Mouse (Mus musculus) intestine, embryonic 14.5 days (tissue): ENCODE measurements around the gene Camkmt. TPM values are rescaled to one million over a fixed set of nuclear protein-coding genes. Genes with fewer than 3 reads are reported as not detected.

Source experiments
- ATAC-seq: fragments of 200-750 bp; cut with Nextera tagmentation; replicated peaks from 2 replicates; pipeline ENCODE4 v1.8.0; 2017; ENCODE audit warnings: low read depth, moderate number of reproducible peaks, moderate TSS enrichment, moderate library complexity; ENCODE audit not compliant: low FRiP score, low TSS enrichment
- DNase-seq: peaks from one replicate; pipeline ENCODE4 v3.0.0-alpha.2; 2018; ENCODE audit warnings: low spot score
- H3K27ac ChIP-seq: fragments of 300-500 bp; sonication (generic); 2 replicates; pipeline ENCODE4 v1.5.1; 2014; ENCODE audit warnings: low read depth, mild to moderate bottlenecking, control low read depth
- H3K27me3 ChIP-seq: fragments of 300-500 bp; sonication (generic); replicated peaks from 2 replicates; pipeline ENCODE4 v1.6.1; 2014; ENCODE audit warnings: low read length, control low read depth; ENCODE audit not compliant: control insufficient read depth, insufficient read depth
- H3K36me3 ChIP-seq: fragments of 300-500 bp; sonication (generic); 2 replicates; pipeline ENCODE4 v1.6.1; 2014; ENCODE audit warnings: low read length, control low read depth; ENCODE audit not compliant: control insufficient read depth, insufficient read depth
- H3K4me1 ChIP-seq: fragments of 300-500 bp; sonication (generic); replicated peaks from 2 replicates; pipeline ENCODE4 v1.6.1; 2014; ENCODE audit warnings: low read length, control low read depth, mixed read lengths; ENCODE audit not compliant: control insufficient read depth, insufficient read depth
- H3K4me2 ChIP-seq: fragments of 300-500 bp; sonication (generic); 2 replicates; pipeline ENCODE4 v1.6.1; 2014; ENCODE audit warnings: low read length
- H3K4me3 ChIP-seq: fragments of 300-500 bp; sonication (generic); 2 replicates; pipeline ENCODE4 v1.5.1; 2014; ENCODE audit warnings: low read depth, low read length, control low read depth, mixed read lengths
- H3K9ac ChIP-seq: fragments of 300-500 bp; sonication (generic); 2 replicates; pipeline ENCODE4 v1.6.1; 2014; ENCODE audit warnings: mild to moderate bottlenecking, low read length
- H3K9me3 ChIP-seq: fragments of 300-500 bp; sonication (generic); 2 replicates; pipeline ENCODE4 v1.6.1; 2016; ENCODE audit warnings: low read length, control low read depth; ENCODE audit not compliant: control insufficient read depth
- WGBS: fragments of 180-500 bp; shearing (Covaris S2); extraction: QIAGEN DNeasy Blood & Tissue Kit; methylation state at CpG from one replicate; pipeline ENCODE4 v1.1.7; 2014; 5-methylcytosine and 5-hydroxymethylcytosine counted together
- polyA plus RNA-seq: library from polyadenylated mRNA; unstranded; fragments of >200 nt; fragmentation: Nextera tagmentation; extraction: Ambion mirVana; gene quantifications from 2 replicates; pipeline ENCODE4 v1.2.1, GENCODE M21; 2014

Camkmt gene
- polyA plus RNA-seq, 1 experiment from 2014 or later = 14.6 TPM

DNA sequence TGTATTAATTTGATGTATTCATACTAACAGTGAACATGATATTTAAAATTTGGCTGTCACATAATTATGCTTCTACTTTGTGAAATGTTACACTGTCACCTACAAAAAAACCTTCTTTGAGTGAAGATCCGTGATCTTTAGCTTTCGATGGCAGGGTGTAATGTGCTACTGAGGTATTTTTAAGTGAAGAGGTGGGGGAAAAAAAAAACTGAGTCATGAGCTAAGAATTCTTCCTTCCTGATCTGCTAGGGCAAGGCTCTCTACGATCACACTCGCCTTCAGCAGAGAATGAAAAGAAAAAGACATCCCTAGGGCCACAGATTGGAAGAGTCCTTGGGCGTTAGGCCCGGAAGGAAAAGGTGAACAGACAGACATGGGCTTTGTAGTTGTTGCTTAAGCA, 201.9 kb downstream of the Camkmt start:
- no peak for ATAC-seq
- no peak overlapping the region for H3K27ac ChIP-seq
- H3K4me2 ChIP-seq = no peak overlapping the region
- no peak overlapping the region for H3K9ac ChIP-seq
- no peaks in the 10 kb centered on the region for H3K27me3 ChIP-seq
- H3K4me1 ChIP-seq = no peaks in the 10 kb centered on the region
- no peak overlapping the region for H3K4me3 ChIP-seq
- DNase-seq = no peak
- H3K36me3 ChIP-seq = no peaks in the 10 kb centered on the region
- 86% methylated on average over 6 of the region's 6 CpGs for WGBS
- H3K9me3 ChIP-seq = no peaks in the 10 kb centered on the region

DNA sequence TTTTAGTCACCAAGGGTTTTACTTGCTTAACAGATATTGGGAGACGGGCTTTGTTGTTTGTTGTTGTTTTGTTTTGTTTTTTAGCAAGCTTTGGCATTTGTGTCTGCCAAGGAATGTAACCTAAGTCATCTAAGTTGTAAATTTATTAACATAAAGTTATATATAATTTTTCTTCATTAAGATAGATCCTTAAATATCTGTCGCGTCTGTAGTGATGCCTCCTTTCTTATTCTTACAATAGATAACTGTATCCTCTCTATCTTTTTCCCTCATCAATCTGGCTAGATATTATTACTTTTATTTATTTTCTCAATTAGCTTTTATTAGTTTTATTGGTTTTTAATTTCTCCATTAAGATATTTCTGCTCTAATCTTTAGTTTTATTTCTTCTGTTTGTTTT, 213.3 kb downstream of the Camkmt start:
- no peaks in the 10 kb centered on the region for H3K27me3 ChIP-seq
- H3K9me3 ChIP-seq = peaks cover 3% of the 10 kb centered on the region; the same call in 1 of the 2 replicates
- H3K36me3 ChIP-seq = no peaks in the 10 kb centered on the region
- H3K9ac ChIP-seq = no peak overlapping the region
- 94% methylated on average over 3 of the region's 3 CpGs for WGBS
- no peak overlapping the region for H3K4me3 ChIP-seq
- H3K27ac ChIP-seq = no peak overlapping the region
- ATAC-seq = no peak
- H3K4me2 ChIP-seq = no peak overlapping the region
- no peak for DNase-seq
- H3K4me1 ChIP-seq = no peaks in the 10 kb centered on the region

DNA sequence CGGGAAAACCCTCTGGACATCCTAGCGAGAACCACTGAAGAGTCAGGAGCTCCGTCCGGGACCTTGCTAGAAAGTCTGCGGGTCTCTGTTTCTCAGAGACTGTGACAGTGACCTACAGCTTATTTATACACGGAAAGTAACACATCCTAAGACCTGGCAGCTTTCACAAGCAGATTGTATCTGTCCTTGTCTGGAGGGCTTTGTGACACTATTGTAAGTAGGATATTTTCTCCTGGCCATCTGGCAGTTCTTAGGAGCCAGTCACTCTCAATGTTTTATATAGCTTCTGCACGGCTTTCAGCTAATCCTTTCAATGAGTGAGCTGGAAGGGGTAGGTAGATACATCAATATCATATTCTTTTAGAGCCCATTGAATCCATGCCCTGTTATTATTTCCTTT, 218.2 kb downstream of the Camkmt start:
- no peaks in the 10 kb centered on the region for H3K27me3 ChIP-seq
- H3K4me1 ChIP-seq = no peaks in the 10 kb centered on the region
- no peak overlapping the region for H3K27ac ChIP-seq
- peaks cover under 1% of the 10 kb centered on the region; the same call in 1 of the 2 replicates for H3K9me3 ChIP-seq
- H3K9ac ChIP-seq = no peak overlapping the region
- H3K36me3 ChIP-seq = no peaks in the 10 kb centered on the region
- H3K4me3 ChIP-seq = no peak overlapping the region
- no peak for ATAC-seq
- H3K4me2 ChIP-seq = no peak overlapping the region
- WGBS = 55% methylated on average over 7 of the region's 7 CpGs
- DNase-seq = no peak

DNA sequence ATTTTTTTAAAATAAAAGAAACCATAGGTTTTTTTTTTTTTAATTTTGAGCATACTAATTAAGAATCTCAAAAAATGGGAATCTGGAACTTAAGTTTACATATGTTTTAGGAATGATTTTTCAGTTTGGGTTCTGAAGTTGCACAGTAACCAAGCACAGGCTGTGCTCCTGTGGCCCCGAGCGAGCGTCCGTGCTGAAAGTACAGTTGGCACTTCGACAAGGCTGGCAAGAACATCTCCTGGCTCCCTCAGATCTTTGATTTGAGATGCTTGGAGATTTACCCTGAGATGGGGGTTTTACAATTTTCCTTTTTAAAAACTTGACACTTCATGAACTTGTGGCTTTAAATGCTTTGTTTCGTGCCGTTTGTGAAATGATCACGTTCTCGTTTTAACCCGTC, 218.7 kb downstream of the Camkmt start:
- Histone ChIP-seq H3K4me3 (no peak overlapping the region), H3K9me3 (no peaks in the 10 kb centered on the region), H3K4me1 (no peaks in the 10 kb centered on the region), H3K4me2 (no peak overlapping the region), H3K9ac (no peak overlapping the region), H3K27ac (no peak overlapping the region), H3K27me3 (no peaks in the 10 kb centered on the region), H3K36me3 (no peaks in the 10 kb centered on the region)
- no peak for ATAC-seq
- no peak for DNase-seq
- WGBS = 91% methylated on average over 10 of the region's 10 CpGs

GRCm38 (mm10) chr17:85311348-85311747, 221.0 kb downstream of the Camkmt start:
- no peaks in the 10 kb centered on the region for H3K27me3 ChIP-seq
- ATAC-seq = no peak
- no peaks in the 10 kb centered on the region for H3K9me3 ChIP-seq
- H3K4me2 ChIP-seq = no peak overlapping the region
- no peak overlapping the region for H3K4me3 ChIP-seq
- no peaks in the 10 kb centered on the region for H3K36me3 ChIP-seq
- no peak overlapping the region for H3K27ac ChIP-seq
- no peaks in the 10 kb centered on the region for H3K4me1 ChIP-seq
- DNase-seq = no peak
- H3K9ac ChIP-seq = no peak overlapping the region
- 85% methylated on average over 13 of the region's 13 CpGs for WGBS

DNA sequence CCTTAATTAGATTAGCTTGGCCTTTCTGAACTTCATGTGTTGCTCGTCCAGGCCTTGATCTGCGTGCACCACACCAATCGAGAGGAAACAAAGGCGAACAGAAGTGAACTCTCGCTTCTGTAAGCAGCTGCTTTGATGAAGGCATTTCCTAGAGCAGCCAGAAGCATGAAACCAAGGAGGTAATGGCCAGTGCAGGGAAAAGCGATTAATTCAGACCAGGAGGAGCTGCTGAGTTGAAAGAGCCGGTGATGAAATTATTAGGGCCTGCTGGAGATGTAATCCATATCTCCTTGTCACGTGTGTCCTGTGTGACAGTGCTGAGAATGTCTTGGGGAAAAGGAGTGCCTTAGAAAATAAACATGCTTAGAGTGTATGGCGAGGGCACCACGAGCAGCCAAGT, 228.0 kb downstream of the Camkmt start:
- H3K9ac ChIP-seq = no peak overlapping the region
- no peaks in the 10 kb centered on the region for H3K9me3 ChIP-seq
- H3K4me3 ChIP-seq = no peak overlapping the region
- H3K36me3 ChIP-seq = no peaks in the 10 kb centered on the region
- H3K4me2 ChIP-seq = no peak overlapping the region
- no peaks in the 10 kb centered on the region for H3K27me3 ChIP-seq
- no peak for ATAC-seq
- no peaks in the 10 kb centered on the region for H3K4me1 ChIP-seq
- no peak for DNase-seq
- H3K27ac ChIP-seq = no peak overlapping the region
- WGBS = 73% methylated on average over 10 of the region's 10 CpGs

DNA sequence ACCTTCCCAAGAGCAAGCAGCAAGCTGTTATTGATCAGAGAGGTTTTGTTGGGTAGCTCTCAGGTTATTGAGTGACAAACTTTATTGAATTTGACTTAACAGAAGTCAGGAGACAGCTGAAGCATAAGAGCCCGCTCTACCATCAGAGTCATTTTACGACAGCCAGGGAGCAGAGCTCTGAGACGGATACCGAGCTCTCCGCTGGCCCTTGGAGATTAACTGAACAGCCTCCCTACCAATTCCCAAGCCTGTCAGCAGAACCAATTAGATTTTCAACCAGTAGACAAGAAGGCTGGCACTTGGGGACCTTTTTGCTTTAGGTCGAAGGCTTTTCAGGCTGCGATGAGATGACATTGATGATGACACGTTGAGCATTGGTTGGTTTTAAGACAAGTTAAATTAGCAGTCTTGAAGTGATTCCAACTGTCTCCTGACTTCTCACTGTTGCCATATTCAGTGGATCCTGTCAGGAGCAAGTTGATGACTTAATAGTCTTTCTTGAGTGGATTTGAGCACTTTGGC, 229.5 kb downstream of the Camkmt start:
- 61% methylated on average over 8 of the region's 8 CpGs for WGBS
- Histone ChIP-seq H3K9ac (no peak overlapping the region), H3K4me3 (no peak overlapping the region), H3K36me3 (no peaks in the 10 kb centered on the region), H3K27me3 (no peaks in the 10 kb centered on the region), H3K9me3 (no peaks in the 10 kb centered on the region), H3K4me2 (no peak overlapping the region), H3K4me1 (no peaks in the 10 kb centered on the region), H3K27ac (no peak overlapping the region)
- ATAC-seq (no peak), DNase-seq (no peak)

GRCm38 (mm10) chr17:85328901-85329300, 238.5 kb downstream of the Camkmt start:
- no peak overlapping the region for H3K4me3 ChIP-seq
- no peaks in the 10 kb centered on the region for H3K9me3 ChIP-seq
- H3K4me1 ChIP-seq = no peaks in the 10 kb centered on the region
- H3K4me2 ChIP-seq = no peak overlapping the region
- no peak overlapping the region for H3K9ac ChIP-seq
- H3K36me3 ChIP-seq = no peaks in the 10 kb centered on the region
- DNase-seq (no peak), ATAC-seq (no peak)
- WGBS = 89% methylated on average over 10 of the region's 10 CpGs
- no peaks in the 10 kb centered on the region for H3K27me3 ChIP-seq
- H3K27ac ChIP-seq = no peak overlapping the region

- WGBS = 75% methylated on average over 10 of the region's 10 CpGs
- Histone ChIP-seq H3K27ac (no peak overlapping the region), H3K4me3 (no peak overlapping the region), H3K36me3 (no peaks in the 10 kb centered on the region), H3K9me3 (no peaks in the 10 kb centered on the region), H3K4me1 (no peaks in the 10 kb centered on the region), H3K27me3 (no peaks in the 10 kb centered on the region), H3K4me2 (no peak overlapping the region), H3K9ac (no peak overlapping the region)
- ATAC-seq (no peak), DNase-seq (no peak)
Observed at GRCm38 (mm10) chr17:85335464-85335863, 245.1 kb downstream of the Camkmt start.
